Mouse (Mus musculus): ENCODE measurements around the gene Nit2.

DNA sequence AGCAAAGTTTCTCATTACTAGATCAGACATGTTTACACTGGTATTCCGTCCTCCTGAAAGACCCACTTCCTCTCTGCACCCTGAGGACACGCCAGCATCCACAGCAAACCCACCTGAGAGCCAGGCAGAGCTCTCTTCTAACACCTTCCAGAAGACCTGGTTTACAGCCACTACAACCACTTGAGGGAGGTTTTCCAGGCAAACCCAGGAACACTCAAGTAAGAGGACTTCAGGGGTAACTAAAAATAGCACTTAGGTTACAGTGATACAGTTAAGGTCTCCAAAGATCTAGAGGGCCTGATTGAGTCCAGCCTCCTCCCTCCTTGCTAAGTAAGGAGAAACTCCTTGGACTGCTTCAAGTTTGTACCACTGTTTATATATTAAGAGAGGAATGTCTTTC, 41.2 kb upstream of the Nit2 start:
- no peak for TF ChIP-seq CTCF (IDR thresholded peaks at IDR 0.05; ENCODE audit: extremely low read depth, insufficient read depth, low read length)
- TF ChIP-seq POLR2A (IDR thresholded peaks at IDR 0.05; ENCODE audit: extremely low read depth, insufficient read depth, low read length), result no peak
